Mouse (Mus musculus) layer of hippocampus, adult 2 months (tissue): ENCODE data around the gene Trim30c. TPM values are rescaled to one million over a fixed set of nuclear protein-coding genes. Genes with fewer than 3 reads are reported as not detected.
"Not testable (repeated sequence)": the region's sequence is repeated elsewhere in the genome, so short reads cannot be mapped to it uniquely, and the experiment has no call there.

Source experiments
- DNase-seq, 2 experiments: peaks; one replicate each; pipeline ENCODE4 v3.0.0; 2022; ENCODE audit warnings: low spot score in 2 of 2
- H3K27ac ChIP-seq: fragments of 200-600 bp; 2 replicates; pipeline ENCODE4 v1.8.1; 2022
- H3K4me3 ChIP-seq: fragments of 200-600 bp; 2 replicates; pipeline ENCODE4 v1.8.1; 2022; ENCODE audit warnings: mild to moderate bottlenecking
- CTCF ChIP-seq: fragments of 200-600 bp; conservative IDR thresholded peaks from 2 replicates; pipeline ENCODE4 v1.8.1; 2022; ENCODE audit warnings: antibody characterized with exemption, mild to moderate bottlenecking, moderate library complexity
- long read RNA-seq, 2 experiments: library from polyadenylated mRNA; stranded (forward); transcript quantifications; one replicate each; pipeline ENCODE4 v2.0.0; 2021; ENCODE audit warnings: borderline mapping rate in 2 of 2
- total RNA-seq, 2 experiments: library from RNA; stranded (reverse); gene quantifications; 2 replicates each; pipeline ENCODE4 v1.2.3; 2021

Gene Trim30c
- not detected for total RNA-seq
- long read RNA-seq, experiment 1 = 0 reads
- long read RNA-seq, experiment 2 = 0 reads

DNA sequence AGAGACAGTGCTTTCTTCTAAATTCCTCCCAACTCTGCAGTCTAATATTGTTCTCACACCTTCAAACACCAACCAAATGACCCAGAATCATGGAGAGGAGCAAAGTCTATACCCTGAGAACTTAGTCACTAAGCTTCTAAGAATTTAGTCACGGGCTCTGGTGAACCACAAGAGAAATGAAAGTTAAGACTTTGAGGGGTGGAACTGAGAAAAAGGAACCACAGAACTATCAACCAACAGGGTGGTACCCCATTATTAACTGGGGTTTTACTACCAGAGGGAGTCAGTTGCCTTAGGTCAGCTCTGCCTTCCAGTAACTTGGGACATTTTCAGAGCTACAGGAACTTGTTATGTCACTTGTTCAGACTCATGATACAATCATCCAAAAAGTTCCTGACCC lies at the start of gene Trim30c:
TSS of gene Trim30c (minus strand) at position 140 of the 400 bp plus-strand sequence.
- DNase-seq = no peak
- no peak within 1 kb of the TSS for H3K4me3 ChIP-seq
- no peak for TF ChIP-seq CTCF
- no peak within 1 kb of the TSS for H3K27ac ChIP-seq

DNA sequence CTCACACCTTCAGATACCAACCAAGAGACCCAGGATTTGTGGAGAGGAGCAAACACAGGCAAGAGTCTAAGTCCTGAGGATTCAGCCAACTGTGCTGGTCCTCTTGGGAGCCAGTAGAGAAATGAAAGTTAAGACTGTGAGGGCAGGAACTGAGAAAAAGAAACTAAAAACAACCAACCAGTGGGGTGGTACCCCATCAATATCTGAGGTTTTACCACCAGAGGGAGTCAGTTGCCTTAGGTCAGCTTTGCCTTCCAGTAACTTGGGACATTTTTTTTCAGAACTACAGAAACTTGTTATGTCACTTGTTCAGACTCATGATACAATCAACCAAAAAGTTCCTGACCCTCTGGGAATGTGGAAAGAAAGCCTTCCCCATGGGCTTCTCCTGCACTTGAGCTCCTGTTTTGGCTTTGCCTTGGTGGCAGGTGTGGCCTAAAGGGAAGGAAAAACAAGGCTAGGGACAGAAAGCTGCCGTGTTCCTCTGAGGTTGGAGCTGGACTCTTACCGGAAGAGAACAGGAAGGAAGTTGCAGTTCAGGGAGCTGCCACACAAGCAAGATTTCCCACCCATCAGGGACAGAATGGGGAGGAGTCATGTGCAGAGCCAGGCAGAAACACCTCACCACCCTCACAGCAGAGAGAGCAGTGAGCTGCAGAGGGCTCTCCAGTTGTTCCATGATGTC lies 45.5 kb upstream of the Trim30c start:
- TF ChIP-seq CTCF = peak; percentile 54
- no peak overlapping the region for H3K27ac ChIP-seq
- no peak for DNase-seq
- H3K4me3 ChIP-seq = no peak overlapping the region

- no peak overlapping the region for H3K27ac ChIP-seq
- no peak overlapping the region for H3K4me3 ChIP-seq
- DNase-seq = no peak
- TF ChIP-seq CTCF = no peak
These were observed 3.9 kb upstream of the Trim30c start for GRCm38 (mm10) chr7:104404460-104404950.

DNA sequence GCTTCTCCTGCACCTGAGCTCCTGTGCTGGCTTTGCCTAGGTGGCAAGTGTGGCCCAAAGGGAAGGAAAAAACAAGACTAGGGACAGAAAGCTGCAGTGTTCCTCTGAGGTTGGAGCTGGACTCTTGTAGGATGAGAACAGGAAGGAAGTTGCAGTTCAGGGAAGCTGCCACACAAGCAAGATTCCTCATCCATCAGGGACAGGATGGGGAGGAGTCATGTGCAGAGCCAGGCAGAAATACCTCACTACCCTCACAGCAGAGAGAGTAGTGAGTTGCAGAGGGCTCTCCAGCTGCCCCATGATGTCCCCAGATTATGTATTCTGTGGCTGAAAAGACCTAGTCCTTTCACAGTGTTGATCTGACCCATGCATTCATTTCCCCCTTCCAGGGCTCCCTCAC lies 503 bp upstream of the Trim30c start:
- no peak for TF ChIP-seq CTCF
- Histone ChIP-seq H3K4me3 (no peak overlapping the region), H3K27ac (no peak overlapping the region)
- no peak for DNase-seq

- DNase-seq = no peak
- H3K27ac ChIP-seq = no peak overlapping the region
- TF ChIP-seq CTCF = no peak
These were observed 2.1 kb downstream of the Trim30c start for GRCm38 (mm10) chr7:104398492-104398891.

GRCm38 (mm10) chr7:104369736-104370414 lies 30.8 kb downstream of the Trim30c start, which contains the start of gene Trim30b:
Gene Trim30b, minus strand, starts transcription at chr7:104369884.
- TF ChIP-seq CTCF = peak; percentile 43
- Histone ChIP-seq H3K4me3 (no peak within 1 kb of the TSS), H3K27ac (no peak within 1 kb of the TSS)
- no peak for DNase-seq

More at GRCm38 (mm10) chr7:104398492-104398891, 2.1 kb downstream of the Trim30c start:
- H3K4me3 ChIP-seq = no peak overlapping the region

- H3K4me3 ChIP-seq = no peak overlapping the region
- no peak for TF ChIP-seq CTCF
- no peak for DNase-seq
- no peak overlapping the region for H3K27ac ChIP-seq
These were observed 34.3 kb downstream of the Trim30c start for GRCm38 (mm10) chr7:104366339-104366738.

- TF ChIP-seq CTCF = no peak
- DNase-seq = no peak
- H3K4me3 ChIP-seq = no peak overlapping the region; the same call in 1 of the 2 replicates
These were observed 47.1 kb downstream of the Trim30c start for GRCm38 (mm10) chr7:104353600-104353967.

DNA sequence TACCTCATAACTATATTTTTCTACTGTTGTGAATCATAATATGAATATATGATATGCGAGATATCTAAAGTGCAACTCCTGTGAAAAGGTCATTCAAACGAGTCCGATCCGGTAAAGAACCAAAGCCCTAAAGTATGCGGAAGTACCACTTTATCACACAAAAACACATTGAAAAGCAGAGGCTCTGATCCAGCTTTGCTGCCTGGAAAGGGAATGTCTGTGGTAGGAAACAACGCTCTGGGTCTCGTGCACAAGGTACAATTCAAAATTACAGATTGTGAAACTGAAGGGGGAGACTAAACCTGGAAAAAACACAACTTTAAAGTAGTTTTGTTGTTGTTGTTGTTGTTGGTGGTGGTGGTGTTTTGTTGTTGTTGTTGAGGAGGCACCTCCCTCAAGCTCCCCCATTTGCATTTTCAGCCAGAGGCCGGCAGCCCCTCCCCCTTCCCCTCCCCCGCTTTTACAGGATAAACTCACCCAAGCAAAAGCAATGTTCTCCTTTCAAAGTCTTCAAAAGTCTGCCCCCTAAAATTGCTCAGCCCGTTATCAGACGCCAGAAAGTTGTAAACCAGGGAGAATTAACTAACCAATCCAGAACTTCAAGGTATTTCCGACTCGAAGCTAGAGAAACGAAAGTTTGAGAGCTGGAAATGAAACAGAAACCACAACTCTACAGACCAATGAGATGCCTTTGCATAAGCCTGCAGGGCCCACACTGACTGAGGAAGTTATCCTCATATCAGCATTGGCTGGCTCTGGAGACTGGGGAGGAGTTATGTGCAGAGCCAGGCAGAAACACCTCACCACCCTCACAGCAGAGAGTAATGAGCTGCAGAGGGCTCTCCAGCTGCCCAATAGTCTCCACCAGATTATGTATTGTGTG lies 47.7 kb downstream of the Trim30c start, which contains the start of gene Trim12c:
TSS of gene Trim12c (minus strand) at position 646 of the 883 bp plus-strand sequence.
- no peak for TF ChIP-seq CTCF
- peak in 1 of 2 experiments; percentile 8 for DNase-seq
- H3K4me3 ChIP-seq = peak within 1 kb of the TSS; percentile 47
- peak within 1 kb of the TSS; percentile 36; the same call in 1 of the 2 replicates for H3K27ac ChIP-seq

More at GRCm38 (mm10) chr7:104353600-104353967, 47.1 kb downstream of the Trim30c start:
- H3K27ac ChIP-seq = no peak overlapping the region

- DNase-seq = not testable (repeated sequence)
These were observed 52.6 kb downstream of the Trim30c start for GRCm38 (mm10) chr7:104348043-104348442.

DNA sequence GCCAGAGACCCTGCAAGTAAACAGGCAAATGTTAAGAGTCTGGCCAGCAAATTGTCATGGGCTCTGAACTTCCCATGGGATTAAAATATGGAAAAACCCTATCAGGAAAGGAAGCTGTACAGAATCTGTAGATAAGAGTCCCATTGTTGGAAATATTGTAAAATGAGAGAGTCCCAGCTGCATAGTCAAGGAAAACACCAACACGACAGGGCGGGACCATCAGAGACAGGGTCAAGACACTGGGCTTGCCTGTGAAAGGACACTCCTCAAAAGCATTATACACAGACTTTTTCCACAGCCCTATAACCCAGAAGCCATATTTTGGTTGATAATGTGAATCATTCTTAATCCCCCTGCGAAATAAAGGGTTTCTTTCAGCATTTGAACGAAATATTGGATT lies 59.9 kb downstream of the Trim30c start:
- H3K4me3 ChIP-seq, DNase-seq, H3K27ac ChIP-seq: not testable (repeated sequence)

More at GRCm38 (mm10) chr7:104348043-104348442, 52.6 kb downstream of the Trim30c start:
- H3K27ac ChIP-seq, H3K4me3 ChIP-seq: not testable (repeated sequence)

DNA sequence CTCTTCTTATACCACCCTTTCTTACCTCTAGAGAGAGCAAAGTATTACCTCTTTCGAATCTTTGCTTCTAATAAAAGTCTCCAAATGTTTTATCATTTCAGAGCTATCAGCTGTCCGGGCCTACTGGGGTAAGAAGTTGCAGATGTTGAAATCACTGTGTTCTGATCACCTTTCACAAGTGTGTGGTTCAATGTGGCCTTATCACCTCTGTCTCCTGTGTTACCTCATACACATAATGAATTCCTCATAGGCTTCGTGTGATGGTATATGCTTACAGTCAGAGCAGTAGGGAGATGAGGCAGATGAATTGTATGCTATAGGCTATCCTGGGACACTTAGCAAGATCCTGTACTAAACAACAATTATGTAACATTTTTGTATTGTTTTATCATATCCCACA lies 65.1 kb downstream of the Trim30c start:
- not testable (repeated sequence) for H3K4me3 ChIP-seq, H3K27ac ChIP-seq, DNase-seq

Other genes with a start within 250 kb of the Trim30c start
- not detected for gene Olfm5, start 236.0 kb downstream of the Trim30c start, total RNA-seq
- gene Olfr648, start 217.4 kb downstream of the Trim30c start, total RNA-seq = under 1 TPM; 0.20 to 0.26 TPM
- gene Olfr649, start 204.9 kb downstream of the Trim30c start, total RNA-seq = not detected
- gene Trim6, start 182.0 kb downstream of the Trim30c start, total RNA-seq = under 1 TPM; 0.25 to 0.28 TPM
- gene Trim34a, start 156.4 kb downstream of the Trim30c start, total RNA-seq = 1 to 10 TPM; 1.1 to 2.0 TPM
- gene Trim5, start 112.7 kb downstream of the Trim30c start, total RNA-seq = under 1 TPM; 0.49 to 0.76 TPM
- 1 to 10 TPM; 2.5 to 2.9 TPM for gene Trim12a, start 85.4 kb downstream of the Trim30c start, total RNA-seq
- not detected for gene Trim34b, start 71.4 kb downstream of the Trim30c start, total RNA-seq
- 1 to 10 TPM; 1.5 to 2.1 TPM for gene Trim12c, start 47.5 kb downstream of the Trim30c start, total RNA-seq
- gene Trim30b, start 31.0 kb downstream of the Trim30c start, total RNA-seq = not detected
- 1 to 10 TPM in 1 of 2 experiments, under 1 TPM in 1; 0.64 to 1.1 TPM for gene Trim30a, start 64.4 kb upstream of the Trim30c start, total RNA-seq
- gene Trim30d, start 107.0 kb upstream of the Trim30c start, total RNA-seq = under 1 TPM; 0.33 to 0.34 TPM
- gene Olfr651, start 149.3 kb upstream of the Trim30c start, total RNA-seq = not detected
- not detected for gene Olfr652, start 160.1 kb upstream of the Trim30c start, total RNA-seq
- gene Olfr653, start 176.5 kb upstream of the Trim30c start, total RNA-seq = not detected
- not detected for gene Olfr654, start 186.2 kb upstream of the Trim30c start, total RNA-seq
- not detected for gene Olfr655, start 200.9 kb upstream of the Trim30c start, total RNA-seq
- gene Olfr656, start 213.1 kb upstream of the Trim30c start, total RNA-seq = not detected
- gene Olfr657, start 224.0 kb upstream of the Trim30c start, total RNA-seq = not detected
- not detected for gene Olfr658, start 246.5 kb upstream of the Trim30c start, total RNA-seq